Mouse (Mus musculus) gonadal fat pad, adult 2 months (tissue): Measurements from ENCODE around the gene Fhdc1. TPM values are rescaled to one million over a fixed set of nuclear protein-coding genes. Genes with fewer than 3 reads are reported as not detected.

Experiments
- DNase-seq: peaks from one replicate; pipeline ENCODE4 v3.0.0-alpha.2; 2012; ENCODE audit warnings: low read depth
- polyA plus RNA-seq: library from polyadenylated mRNA; depleted of rRNA; stranded (reverse); fragments of >200 nt; gene quantifications from 2 replicates; pipeline ENCODE4 v1.2.3, GENCODE M21; 2012

Fhdc1 gene
- polyA plus RNA-seq, 1 experiment: 1.7 TPM

DNA sequence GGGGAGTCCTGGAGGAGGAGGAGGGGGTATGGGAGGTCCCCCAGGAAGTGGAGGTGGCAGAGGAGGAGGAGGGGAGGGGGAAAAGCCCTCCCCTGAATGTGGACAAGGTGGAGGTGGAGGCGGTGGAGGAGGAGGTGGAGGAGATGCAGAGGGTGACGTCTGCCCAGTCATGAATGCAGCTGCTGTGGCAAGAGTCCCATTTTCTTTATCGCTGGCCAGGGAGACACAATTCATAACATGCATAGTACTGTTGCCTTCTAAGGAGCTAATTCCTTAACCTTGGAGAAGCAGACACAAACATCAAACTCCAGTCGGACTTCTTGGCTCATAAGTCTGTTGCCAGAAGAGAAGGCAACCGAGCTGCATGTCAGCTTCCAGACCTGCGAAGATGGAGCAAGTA, 5.8 kb downstream of the Fhdc1 start:
- no peak for DNase-seq

DNA sequence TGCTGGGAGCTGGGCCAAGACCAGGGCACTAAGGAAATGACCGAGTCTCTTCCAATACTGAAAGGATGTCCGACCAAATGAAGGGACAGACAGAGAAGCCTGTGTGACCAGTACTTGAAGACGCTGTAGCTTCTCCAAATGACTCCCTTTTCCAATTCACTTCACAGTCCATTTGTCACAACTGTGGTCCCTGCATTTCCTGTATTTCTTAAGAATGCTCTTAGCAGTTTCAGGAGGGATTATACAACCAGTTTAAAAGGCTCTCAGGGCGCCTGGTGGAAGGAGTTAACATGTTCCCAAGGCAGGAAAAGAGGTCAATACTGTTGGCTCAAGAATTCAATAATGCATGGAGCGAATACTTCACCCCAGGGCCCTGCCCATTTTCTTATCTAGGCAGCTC, 7.3 kb downstream of the Fhdc1 start:
- DNase-seq: no peak

DNA sequence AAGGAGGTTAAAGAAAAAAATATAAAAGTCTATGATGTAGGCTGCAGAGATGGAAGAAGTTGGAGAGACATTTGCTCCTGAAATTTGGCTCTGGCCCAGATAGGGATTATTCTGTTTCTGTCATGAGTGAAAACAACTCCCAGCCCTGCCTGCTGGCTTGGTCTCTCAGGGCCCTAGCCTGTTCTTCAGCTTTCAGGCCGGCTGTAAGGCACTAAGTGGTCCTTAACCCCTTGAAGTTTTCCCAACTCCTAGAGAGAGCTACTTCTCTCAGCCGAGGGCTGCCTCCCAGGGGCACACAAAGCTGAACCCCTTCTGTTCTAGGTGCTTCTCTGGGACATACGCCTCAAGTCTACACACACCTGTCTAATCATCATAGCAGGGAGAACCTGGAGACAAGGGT, 7.7 kb downstream of the Fhdc1 start:
- DNase-seq: no peak

DNA sequence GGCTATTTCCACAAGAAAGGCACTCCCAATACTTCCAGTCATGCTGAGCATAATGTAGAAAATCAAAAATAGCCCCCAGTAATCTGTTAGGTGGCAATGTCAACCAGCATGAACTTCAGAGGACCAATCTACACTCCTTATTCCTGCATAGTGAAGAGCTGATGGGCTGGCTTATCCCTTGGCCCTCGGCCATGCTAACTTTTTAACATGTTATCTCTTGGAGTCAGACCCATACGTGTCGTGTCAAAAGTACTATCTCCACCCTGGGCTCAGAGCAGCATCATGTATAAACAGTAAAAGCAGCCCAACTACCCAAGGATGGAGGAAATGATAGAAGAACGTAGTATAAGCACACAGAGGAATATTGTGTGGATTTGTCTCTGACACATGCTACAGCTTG, 9.1 kb downstream of the Fhdc1 start:
- DNase-seq: no peak

DNA sequence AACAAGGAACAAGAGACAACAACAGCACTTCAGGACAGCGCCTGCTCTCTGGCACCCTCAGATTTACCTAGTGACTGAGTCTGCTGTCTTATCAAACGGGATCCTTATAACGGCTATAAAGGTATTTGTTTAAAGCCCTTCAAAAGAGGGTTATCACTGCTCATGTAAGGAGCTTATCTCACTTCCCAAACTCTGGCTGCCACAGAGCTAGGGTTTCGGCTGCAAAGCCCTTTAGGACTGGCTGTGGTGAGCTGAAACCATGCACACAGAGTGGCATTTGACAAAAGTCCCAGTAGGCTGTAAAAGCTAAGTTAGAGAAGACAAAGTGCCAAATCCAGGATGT, 12.1 kb downstream of the Fhdc1 start:
- no peak for DNase-seq

DNA sequence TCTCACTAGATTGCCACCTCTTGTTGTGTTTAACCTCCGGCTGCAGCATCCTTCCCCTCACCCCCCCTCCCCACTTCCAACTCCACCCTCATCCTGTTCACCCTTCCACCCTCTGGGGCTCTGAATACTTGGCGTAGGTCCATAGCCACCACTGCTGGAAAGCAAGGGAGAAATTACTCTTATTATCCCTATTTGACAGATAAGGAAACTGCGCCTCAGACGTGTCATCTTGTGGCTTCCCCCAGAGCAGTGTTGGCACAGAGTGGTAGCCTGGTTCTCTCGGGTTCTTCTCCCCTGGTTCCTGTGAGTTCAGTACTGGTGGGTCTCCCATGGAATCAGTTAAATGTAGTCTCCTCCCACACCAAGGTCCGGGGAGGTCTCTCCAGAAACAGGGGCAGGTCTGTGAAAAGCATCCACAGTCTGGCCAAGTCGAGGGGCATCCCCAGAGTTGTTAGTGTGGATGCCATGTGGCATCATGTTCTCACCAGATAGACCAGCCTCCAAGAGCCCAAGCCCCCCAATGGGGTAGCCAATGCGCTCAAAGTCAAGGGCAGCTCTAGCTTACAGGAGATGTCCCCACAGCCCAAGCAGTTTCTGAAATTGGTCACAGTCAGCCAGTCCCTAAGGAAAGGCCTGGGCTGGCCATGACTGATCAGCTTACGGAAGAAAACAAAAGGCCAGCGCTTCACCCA, 12.7 kb downstream of the Fhdc1 start:
- no peak for DNase-seq

DNA sequence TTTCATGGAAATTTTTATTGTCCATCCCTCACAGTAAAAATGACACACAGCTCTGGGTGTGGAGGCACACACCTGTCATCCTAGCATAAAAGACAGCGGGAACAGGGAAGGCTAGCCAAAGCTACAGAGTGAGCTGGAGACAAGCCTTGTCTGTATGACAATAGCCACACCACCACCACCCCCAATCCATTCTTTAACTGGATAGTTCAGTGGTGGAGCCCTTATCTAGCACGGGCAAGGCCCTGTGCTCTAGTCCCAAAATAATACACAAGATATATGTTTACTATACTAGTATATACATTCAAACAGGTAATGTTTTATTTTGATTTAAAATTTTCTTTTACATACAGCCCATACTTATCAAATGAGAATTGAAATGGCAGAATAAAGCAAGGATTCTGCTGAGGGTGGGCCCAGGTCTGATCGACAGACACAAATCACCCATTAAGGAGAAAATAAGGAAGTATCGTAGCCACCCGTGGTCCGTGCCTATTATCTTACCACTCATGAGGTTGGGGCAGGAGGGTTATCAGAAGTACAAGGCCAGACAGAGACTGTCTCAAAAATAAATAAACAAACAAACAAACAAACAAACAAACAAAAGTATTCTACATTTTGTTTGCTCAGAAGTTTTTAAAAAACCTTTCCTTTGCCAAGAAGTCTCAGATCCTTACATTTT, 14.3 kb downstream of the Fhdc1 start:
- no peak for DNase-seq

DNA sequence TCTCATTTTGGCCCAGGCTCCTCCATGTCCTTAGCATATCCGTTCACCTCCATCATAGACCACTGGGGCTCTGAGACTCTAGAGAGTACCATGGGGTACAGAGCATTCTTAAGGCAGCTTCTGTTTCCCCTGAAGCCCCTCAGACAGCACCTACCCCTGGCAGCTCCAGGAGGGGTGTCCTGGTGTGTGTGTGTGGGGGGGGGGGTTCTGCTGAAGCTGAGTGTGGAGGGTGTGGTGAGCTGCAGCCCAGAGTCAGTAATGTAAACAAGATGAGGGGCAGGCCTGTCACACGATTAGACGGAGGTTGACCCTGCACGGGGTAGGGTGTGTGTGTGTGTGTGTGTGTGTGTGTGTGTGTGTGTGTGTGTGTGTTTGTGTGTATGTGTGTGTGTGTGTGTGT, 18.5 kb downstream of the Fhdc1 start:
- no peak for DNase-seq

DNA sequence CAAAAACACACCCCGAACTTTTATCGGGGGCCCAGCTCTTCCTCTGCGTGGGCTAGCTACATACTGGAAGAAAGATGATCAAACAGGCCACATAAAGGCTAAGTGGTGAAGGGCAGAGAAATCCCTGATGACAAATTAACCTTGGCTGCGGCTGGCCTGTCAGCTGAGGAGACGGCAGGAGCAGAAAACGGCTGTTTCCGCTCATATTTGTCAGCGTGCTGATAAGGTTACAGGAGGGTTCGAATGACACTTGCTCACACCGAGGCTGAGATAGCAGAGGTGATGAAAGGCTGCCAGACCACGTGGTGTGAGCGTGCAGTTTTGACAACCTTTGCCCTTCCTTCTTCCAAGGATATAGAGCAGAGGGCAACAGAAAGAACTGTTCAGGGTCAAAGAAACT, 19.3 kb downstream of the Fhdc1 start:
- no peak for DNase-seq

DNA sequence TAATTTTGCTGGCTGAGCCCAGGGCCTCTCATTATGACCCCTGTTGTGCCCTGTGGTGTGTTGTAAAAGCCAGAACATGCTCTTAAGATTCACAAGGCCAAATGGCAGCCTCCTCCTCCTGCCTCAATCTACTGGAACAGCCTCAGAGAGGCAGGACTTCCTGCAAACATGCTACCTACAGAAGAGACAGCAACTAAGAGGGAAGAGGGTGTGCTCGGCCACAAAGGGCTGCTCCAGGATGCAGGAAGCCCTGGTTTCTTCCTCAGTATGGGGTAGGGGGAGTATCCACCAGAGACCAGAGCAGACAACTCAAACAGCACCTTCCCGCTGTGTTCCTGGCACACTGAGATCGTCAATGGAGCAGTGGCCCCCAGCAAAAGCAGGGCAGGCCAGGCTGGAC, 19.7 kb downstream of the Fhdc1 start:
- no peak for DNase-seq

DNA sequence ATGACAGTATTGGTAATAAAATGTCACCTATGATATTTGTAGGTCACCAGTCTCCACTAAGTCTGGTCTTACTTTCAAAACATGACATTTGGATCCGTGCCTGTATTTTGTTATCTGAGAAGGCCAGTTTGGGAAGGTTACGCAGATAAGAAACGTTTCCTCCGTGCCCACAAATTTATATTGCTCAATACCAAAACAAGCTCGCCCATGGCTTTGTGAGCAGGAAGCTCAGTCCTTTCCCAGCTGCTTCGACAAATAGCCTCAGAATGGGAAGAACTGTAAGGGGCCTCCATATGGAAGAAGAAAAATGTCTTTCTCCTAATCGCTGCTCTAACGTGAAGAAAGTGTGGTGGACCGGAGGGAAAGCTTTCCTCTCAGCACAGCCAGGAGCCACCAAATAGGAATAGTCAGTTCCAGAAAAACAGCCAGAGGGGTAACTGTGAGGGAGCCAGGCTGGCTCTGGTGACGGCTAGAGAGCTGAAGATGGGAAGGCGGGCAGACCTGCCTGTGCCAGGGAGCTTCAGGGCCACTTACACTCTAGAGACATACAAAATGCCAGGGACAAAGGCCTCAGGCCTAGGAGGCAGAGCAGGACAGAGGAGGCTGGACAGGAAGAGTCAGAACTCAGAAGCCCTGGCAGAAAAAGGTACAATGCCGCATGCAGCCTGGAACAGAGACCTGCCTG, 24.4 kb downstream of the Fhdc1 start:
- DNase-seq: no peak

DNA sequence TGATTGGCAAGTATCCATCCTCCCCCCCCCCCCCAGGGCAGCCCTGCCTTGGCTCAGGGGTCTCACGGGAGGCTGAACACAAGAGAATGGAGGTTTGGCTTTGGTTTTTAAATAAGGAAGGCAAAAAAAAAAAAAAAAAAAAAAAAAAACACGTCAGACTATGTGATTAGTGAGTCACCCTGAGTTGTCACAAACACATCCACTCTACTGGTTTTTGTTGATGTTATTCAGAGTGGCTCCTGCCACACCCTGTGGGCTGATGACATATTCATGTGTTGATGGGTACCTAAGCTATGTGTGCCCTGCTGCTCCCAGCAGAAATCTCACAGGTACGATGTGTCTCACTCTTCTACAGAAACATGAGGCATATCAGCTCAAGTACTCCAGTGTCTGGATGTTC, 29.6 kb downstream of the Fhdc1 start:
- no peak for DNase-seq

DNA sequence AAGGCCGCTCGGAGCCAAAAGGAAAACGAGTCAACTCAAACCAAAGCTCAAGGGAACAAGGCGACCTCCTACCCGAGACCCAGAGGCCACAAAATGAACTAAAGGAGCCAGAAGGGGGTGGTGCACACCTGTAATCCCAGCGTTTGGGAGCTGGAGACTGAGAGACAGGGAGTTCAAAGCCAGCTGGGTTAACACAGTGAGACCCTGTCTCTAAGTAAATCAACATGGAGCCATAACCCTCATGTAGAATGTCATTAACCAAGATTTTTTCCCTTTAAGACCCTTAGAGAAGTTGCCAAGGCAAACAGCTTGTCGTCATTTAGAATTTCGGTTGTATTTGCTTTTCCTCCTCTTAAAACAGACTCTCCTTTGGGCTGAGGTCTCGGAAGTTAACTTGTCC, 31.2 kb downstream of the Fhdc1 start:
- DNase-seq: no peak

DNA sequence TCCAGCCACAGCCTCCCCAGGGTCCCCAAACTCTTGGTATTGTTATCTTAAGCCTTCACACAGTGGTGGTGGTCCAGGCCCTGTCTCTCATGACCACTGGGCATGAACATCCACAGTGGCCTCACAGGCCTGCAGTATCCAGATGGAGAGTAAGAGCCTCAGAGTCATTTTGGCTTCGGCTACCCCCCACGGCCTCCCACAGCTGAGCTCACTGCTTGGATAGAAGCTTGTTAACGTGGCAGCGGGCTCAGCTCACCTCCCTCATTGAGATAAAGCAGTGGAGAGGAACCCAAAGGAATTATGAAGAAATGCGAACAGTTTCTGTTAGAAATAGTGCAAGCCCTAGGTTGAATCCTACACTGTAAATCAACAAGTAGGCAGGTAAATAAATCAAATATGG, 32.4 kb downstream of the Fhdc1 start:
- DNase-seq: no peak

DNA sequence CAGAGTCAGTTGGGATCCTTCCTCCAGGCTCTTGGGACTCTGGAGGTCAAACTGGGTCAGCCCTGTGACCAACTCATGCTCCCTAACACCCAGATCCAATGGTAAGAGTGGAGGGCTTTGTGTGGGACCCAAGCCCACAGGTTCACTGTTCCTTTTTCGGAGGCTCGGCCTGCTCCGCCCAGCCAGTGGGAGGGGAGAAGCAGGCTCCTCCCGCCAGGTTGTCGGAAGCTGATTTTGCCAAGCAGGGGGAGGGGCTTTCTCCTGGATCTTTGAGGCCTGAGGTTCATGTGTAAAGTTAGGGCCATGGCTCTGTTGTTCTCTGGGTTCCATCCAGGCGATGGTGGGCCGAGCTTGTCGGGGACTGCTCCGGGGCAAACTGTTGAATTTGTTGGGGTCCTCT, 34.4 kb downstream of the Fhdc1 start:
- DNase-seq: no peak

DNA sequence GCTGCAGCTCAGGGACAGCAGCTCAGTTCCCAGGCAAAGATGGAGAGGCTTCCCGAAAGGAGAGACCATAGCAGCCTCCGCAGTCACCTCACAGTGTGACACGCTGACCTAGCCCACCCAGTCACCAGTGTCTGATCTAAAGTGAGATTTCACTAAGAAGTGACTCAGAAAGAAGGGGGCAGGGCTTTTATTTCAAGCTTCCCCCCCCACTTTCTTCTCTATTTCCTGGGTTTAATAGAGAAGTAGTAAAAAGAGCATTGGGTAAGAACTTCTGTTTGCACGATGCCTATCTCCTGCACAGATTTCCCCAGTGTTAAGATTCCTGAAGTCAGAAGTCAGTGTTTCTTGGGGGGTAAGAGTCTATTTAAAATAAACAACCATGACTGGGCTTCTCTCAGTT, 37.3 kb downstream of the Fhdc1 start:
- no peak for DNase-seq

DNA sequence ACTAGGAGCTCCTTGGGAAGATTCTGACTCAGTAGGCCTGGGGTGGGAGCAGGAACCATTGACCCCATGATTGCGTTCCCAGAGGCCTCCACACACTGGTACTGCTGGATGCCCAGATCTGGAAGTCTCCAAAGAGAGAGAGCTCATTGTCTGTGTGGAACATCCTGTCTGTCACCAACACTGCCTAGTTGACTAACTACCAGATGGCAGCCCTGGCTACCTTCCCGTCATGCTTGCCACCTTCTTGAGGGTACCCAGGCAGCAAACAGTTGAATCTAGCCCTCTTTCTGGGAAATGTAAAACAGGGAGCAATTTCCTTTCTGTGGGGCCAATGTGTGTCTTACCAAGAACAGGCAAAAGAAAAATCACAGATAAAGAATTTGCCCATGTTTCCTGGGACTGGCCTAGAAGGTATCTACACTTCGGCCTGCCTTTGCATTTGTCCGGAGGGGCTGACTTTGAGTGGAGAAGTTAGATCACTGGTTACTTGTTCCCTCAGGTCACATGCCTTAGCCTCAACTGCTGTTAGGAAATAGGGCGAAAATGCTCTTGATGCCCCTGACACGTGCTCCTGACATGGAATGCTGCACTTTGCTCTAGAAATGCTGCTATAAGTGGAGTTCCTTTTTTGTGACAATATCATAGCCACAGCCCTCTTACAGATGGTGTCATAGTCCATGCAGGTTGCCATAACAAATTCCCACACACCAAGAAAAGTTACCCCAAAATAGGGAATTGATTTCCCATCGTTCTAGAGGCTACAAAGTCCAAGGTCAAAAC, 40.6 kb downstream of the Fhdc1 start:
- no peak for DNase-seq

DNA sequence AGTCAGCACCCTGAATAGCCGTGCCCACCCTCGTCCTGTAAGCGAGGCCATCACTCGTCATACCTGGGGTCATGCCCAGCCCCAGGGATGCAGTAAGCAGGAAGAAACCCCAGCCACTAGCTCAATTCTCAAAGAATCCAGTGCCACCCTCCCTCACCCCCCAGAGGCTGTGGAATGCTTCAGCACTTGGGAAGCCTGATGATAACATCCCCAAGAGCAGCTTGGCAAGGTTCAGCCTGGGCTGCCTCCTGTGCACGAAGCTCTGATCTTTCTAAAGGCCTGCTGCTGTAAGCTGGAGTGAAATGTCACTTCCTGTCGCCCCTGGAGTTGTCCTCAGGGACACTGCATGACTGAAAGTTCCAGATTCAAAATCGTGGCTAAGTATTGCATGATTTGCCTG, 41.4 kb downstream of the Fhdc1 start:
- DNase-seq: no peak

DNA sequence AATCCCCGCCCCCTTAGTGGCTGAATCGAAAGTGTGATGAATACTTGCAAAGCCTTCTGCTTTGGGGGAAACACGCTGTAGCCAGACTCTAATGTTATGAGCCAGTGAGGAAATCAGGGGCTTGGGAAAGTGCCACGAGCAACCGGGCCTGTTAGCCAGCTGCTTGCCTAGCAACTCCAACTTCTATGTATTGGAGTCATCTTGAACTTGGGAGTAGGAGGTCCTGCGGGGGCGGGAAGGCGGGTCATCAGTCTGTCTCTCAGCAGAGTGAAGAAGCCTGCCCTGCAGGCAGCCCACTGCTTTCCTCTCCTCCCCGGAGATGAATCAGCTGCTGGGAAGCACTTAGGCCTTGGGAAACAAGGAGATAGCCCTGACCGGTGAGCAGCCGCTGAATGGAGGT, 42.1 kb downstream of the Fhdc1 start:
- DNase-seq: no peak

DNA sequence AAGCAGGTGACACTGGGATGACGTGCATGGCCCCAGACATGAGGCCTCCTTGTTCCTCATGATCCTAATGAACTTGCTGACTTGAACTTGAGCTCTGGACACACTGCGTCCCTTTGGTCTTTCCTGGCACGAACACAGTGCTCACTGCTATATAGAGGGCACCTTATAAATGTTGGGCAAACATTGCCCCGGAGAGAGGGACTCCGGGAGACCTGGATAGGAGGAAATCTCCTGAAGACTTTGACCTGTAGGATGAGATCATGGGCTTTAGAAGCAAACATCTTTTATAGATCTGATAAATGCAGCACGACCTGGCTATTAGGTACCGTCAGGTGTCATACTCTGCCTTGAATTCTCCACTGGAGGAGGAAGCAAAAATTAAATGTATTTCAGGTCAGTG, 43.3 kb downstream of the Fhdc1 start:
- no peak for DNase-seq

DNA sequence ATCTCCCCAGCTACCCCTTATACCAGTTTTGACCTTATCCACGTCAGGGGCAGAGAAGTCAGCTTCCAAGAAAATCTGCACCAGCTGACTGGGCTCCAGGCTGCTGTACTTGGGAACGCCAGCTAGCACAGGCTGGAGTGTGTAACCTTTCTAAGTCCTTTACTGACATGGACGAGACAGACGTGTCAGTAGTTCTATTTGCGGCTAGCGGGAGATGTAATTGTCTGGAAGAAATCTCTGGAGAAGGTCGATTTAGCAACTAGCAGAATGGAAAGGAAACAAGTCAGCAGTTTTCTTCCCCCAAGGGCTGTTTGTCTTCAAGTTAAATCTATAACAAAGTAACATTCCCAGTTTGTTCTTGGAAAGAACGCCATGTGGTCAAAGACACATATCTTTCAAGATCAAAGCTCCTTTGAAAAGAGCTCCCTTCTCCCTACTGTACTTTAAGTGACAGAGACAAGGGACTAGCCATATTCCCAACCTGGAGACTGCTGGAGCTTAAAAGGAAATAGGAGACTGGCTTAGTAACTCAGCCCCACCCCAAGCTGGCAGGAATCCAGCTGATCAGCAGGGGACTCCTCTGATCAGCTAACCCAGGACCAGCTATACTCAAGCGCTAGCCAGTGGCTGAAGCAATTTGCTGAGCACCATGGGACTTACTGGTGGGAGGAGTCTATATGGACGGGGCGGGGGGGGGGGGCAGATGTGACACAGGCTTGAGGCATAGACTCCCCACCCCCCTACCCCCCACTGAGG, 44.8 kb downstream of the Fhdc1 start:
- no peak for DNase-seq
